Mouse (Mus musculus) stomach, embryonic 14.5 days (tissue): ENCODE measurements around the gene Gpat2. TPM values are rescaled to one million over a fixed set of nuclear protein-coding genes. Genes with fewer than 3 reads are reported as not detected.

ENCODE experiments used
- ATAC-seq: fragments of 200-750 bp; cut with Nextera tagmentation; 2 replicates; pipeline ENCODE4 v1.8.0; 2017; ENCODE audit warnings: low read depth, moderate TSS enrichment; ENCODE audit not compliant: insufficient number of reproducible peaks, insufficient read depth, low FRiP score
- H3K27ac ChIP-seq: fragments of 300-500 bp; sonication (generic); 2 replicates; pipeline ENCODE4 v1.5.1; 2014; ENCODE audit warnings: mild to moderate bottlenecking, low read length, moderate library complexity, mixed read lengths
- H3K27me3 ChIP-seq: fragments of 300-500 bp; sonication (generic); 2 replicates; pipeline ENCODE4 v1.6.1; 2014; ENCODE audit warnings: low read length, control low read depth, mixed read lengths; ENCODE audit not compliant: control insufficient read depth, insufficient read depth
- H3K36me3 ChIP-seq: fragments of 300-500 bp; sonication (generic); 2 replicates; pipeline ENCODE4 v1.6.1; 2014; ENCODE audit warnings: mild to moderate bottlenecking, control low read depth, low read length, moderate library complexity, mixed read lengths; ENCODE audit not compliant: control insufficient read depth, insufficient read depth
- H3K4me1 ChIP-seq: fragments of 300-500 bp; sonication (generic); 2 replicates; pipeline ENCODE4 v1.6.1; 2014; ENCODE audit warnings: low read length, control low read depth, mixed read lengths; ENCODE audit not compliant: control insufficient read depth, insufficient read depth
- H3K4me2 ChIP-seq: fragments of 300-500 bp; sonication (generic); replicated peaks from 2 replicates; pipeline ENCODE4 v1.6.1; 2014; ENCODE audit warnings: low read depth, low read length, control low read depth
- H3K4me3 ChIP-seq: fragments of 300-500 bp; sonication (generic); 2 replicates; pipeline ENCODE4 v1.5.1; 2014; ENCODE audit warnings: low read depth, low read length, control low read depth
- H3K9ac ChIP-seq: fragments of 300-500 bp; sonication (generic); replicated peaks from 2 replicates; pipeline ENCODE4 v1.6.1; 2014; ENCODE audit warnings: low read depth, mild to moderate bottlenecking, control low read depth, low read length, moderate library complexity, mixed read lengths
- H3K9me3 ChIP-seq: fragments of 300-500 bp; sonication (generic); 2 replicates; pipeline ENCODE4 v1.6.1; 2016; ENCODE audit warnings: low read depth, low read length, control low read depth; ENCODE audit not compliant: control insufficient read depth
- WGBS: fragments of 180-500 bp; shearing (Covaris S2); extraction: QIAGEN DNeasy Blood & Tissue Kit; methylation state at CpG from one replicate; pipeline ENCODE4 v1.1.7; 2014; 5-methylcytosine and 5-hydroxymethylcytosine counted together
- polyA plus RNA-seq: library from polyadenylated mRNA; unstranded; fragments of >200 nt; fragmentation: Nextera tagmentation; extraction: Ambion mirVana; gene quantifications from 2 replicates; pipeline ENCODE4 v1.2.1, GENCODE M21; 2014

Gene Gpat2
- polyA plus RNA-seq, 1 experiment from 2014 or later, result not detected

GRCm38 (mm10) chr2:127472279-127472678 is 47.3 kb downstream of the Gpat2 start:
- H3K9ac ChIP-seq, result no peak overlapping the region

GRCm38 (mm10) chr2:127479210-127479609 is 54.2 kb downstream of the Gpat2 start:
- no peak overlapping the region for H3K9ac ChIP-seq
- H3K9me3 ChIP-seq, result no peaks in the 10 kb centered on the region
- peaks cover 29% of the 10 kb centered on the region for H3K27me3 ChIP-seq
- 58% methylated on average over 4 of the region's 4 CpGs for WGBS
- ATAC-seq, result no peak
- H3K4me1 ChIP-seq, result peaks cover 10% of the 10 kb centered on the region
- no peak overlapping the region for H3K4me3 ChIP-seq
- no peak overlapping the region for H3K27ac ChIP-seq
- no peak overlapping the region for H3K4me2 ChIP-seq
- H3K36me3 ChIP-seq, result no peaks in the 10 kb centered on the region

More at GRCm38 (mm10) chr2:127472279-127472678, 47.3 kb downstream of the Gpat2 start:
- H3K9me3 ChIP-seq, result no peaks in the 10 kb centered on the region
- no peak overlapping the region for H3K27ac ChIP-seq
- no peaks in the 10 kb centered on the region for H3K27me3 ChIP-seq
- H3K4me2 ChIP-seq, result no peak overlapping the region
- ATAC-seq, result no peak
- H3K36me3 ChIP-seq, result no peaks in the 10 kb centered on the region
- H3K4me3 ChIP-seq, result no peak overlapping the region
- 62% methylated on average over 3 of the region's 3 CpGs for WGBS
- H3K4me1 ChIP-seq, result no peaks in the 10 kb centered on the region

GRCm38 (mm10) chr2:127479763-127480162 is 54.8 kb downstream of the Gpat2 start:
- H3K36me3 ChIP-seq, result no peaks in the 10 kb centered on the region
- ATAC-seq, result no peak
- no peak overlapping the region for H3K4me2 ChIP-seq
- H3K27me3 ChIP-seq, result peaks cover 31% of the 10 kb centered on the region
- no peaks in the 10 kb centered on the region for H3K9me3 ChIP-seq
- H3K27ac ChIP-seq, result no peak overlapping the region
- H3K4me3 ChIP-seq, result no peak overlapping the region
- peaks cover 15% of the 10 kb centered on the region for H3K4me1 ChIP-seq
- no peak overlapping the region for H3K9ac ChIP-seq
- WGBS, result 61% methylated on average over 10 of the region's 10 CpGs

- H3K9ac ChIP-seq, result peak overlapping the region; percentile 25
- peaks cover 31% of the 10 kb centered on the region for H3K27me3 ChIP-seq
- peak overlapping the region; percentile 56 for H3K4me3 ChIP-seq
- ATAC-seq, result no peak
- H3K9me3 ChIP-seq, result no peaks in the 10 kb centered on the region
- no peaks in the 10 kb centered on the region for H3K36me3 ChIP-seq
- peaks cover 18% of the 10 kb centered on the region for H3K4me1 ChIP-seq
- WGBS, result 1% methylated on average over 55 of the region's 59 CpGs
- H3K27ac ChIP-seq, result no peak overlapping the region
- H3K4me2 ChIP-seq, result peak overlapping the region; percentile 97
Measured at GRCm38 (mm10) chr2:127481841-127482532, 57.0 kb downstream of the Gpat2 start.

- Histone ChIP-seq H3K4me3 (peak overlapping the region; percentile 56), H3K9me3 (no peaks in the 10 kb centered on the region), H3K36me3 (no peaks in the 10 kb centered on the region), H3K27ac (0 out of 2 replicates have a peak overlapping the region, but pooled peaks have one; percentile 21), H3K4me2 (peak overlapping the region; percentile 97), H3K4me1 (peaks cover 18% of the 10 kb centered on the region), H3K27me3 (peaks cover 31% of the 10 kb centered on the region), H3K9ac (peak overlapping the region; percentile 25; the same call in 1 of the 2 replicates)
- WGBS, result 0% methylated on average over 21 of the region's 21 CpGs
- ATAC-seq, result peak; percentile 76; the same call in 1 of the 2 replicates
Measured at GRCm38 (mm10) chr2:127482533-127482911, 57.5 kb downstream of the Gpat2 start.

- peaks cover 18% of the 10 kb centered on the region for H3K4me1 ChIP-seq
- H3K4me3 ChIP-seq, result peak overlapping the region; percentile 56
- no peak overlapping the region; the same call in 1 of the 2 replicates for H3K9ac ChIP-seq
- 0 out of 2 replicates have a peak overlapping the region, but pooled peaks have one; percentile 21 for H3K27ac ChIP-seq
- peak overlapping the region; percentile 97 for H3K4me2 ChIP-seq
- no peaks in the 10 kb centered on the region for H3K36me3 ChIP-seq
- peaks cover 31% of the 10 kb centered on the region for H3K27me3 ChIP-seq
- no peaks in the 10 kb centered on the region for H3K9me3 ChIP-seq
- WGBS, result 2% methylated on average over 16 of the region's 21 CpGs
- ATAC-seq, result no peak
Measured at GRCm38 (mm10) chr2:127483001-127483400, 58.0 kb downstream of the Gpat2 start.

GRCm38 (mm10) chr2:127484476-127485170 is 59.6 kb downstream of the Gpat2 start:
- H3K9me3 ChIP-seq, result no peaks in the 10 kb centered on the region

More at GRCm38 (mm10) chr2:127484476-127485170, 59.6 kb downstream of the Gpat2 start:
- Histone ChIP-seq H3K27ac (no peak overlapping the region), H3K4me3 (peak overlapping the region; percentile 17; the same call in 1 of the 2 replicates), H3K27me3 (peaks cover 31% of the 10 kb centered on the region), H3K4me1 (peaks cover 18% of the 10 kb centered on the region), H3K36me3 (no peaks in the 10 kb centered on the region), H3K4me2 (peak overlapping the region; percentile 41), H3K9ac (no peak overlapping the region)
- 9% methylated on average over 19 of the region's 19 CpGs for WGBS
- ATAC-seq, result peak; percentile 79
